Mouse (Mus musculus) lung, postnatal 0 days (tissue): Measurements from ENCODE around the gene Susd3.

ENCODE experiments used
- CTCF ChIP-seq: IDR thresholded peaks from 2 replicates; pipeline ENCODE4 v1.5.1; 2016; ENCODE audit warnings: antibody characterized with exemption, mild to moderate bottlenecking
- EP300 ChIP-seq: IDR thresholded peaks from 2 replicates; pipeline ENCODE4 v1.6.1; 2016; ENCODE audit warnings: antibody characterized with exemption, mild to moderate bottlenecking, control low read depth

GRCm38 (mm10) chr13:49245251-49245650 is 3.3 kb downstream of the Susd3 start:
- no peak for TF ChIP-seq CTCF
- no peak for TF ChIP-seq EP300
